7 mouse cellular contexts compared by ENCODE assay signal in genomic region chr9:34488700-34489315, GRCm38 (mm10). TPM values are rescaled to one million over a fixed set of nuclear protein-coding genes. Genes with fewer than 3 reads are reported as not detected.
DNase-seq lines count a peak whose midpoint lies in the region; ATAC-seq and TF ChIP-seq lines count a peak whose summit lies in the region.

No protein-coding gene starts in this region.

- no peak for TF ChIP-seq CTCF in brain, embryonic 14.5 days (IDR thresholded peaks at IDR 0.05; ENCODE audit: borderline replicate concordance, extremely low read depth, insufficient read depth, insufficient read length)
- no peak for TF ChIP-seq CTCF in kidney, adult 2 months (conservative IDR thresholded peaks at IDR 0.05; ENCODE audit: insufficient read depth, insufficient read length, low read depth, low read length)

- peak overlapping the region; percentile 73 for H3K9ac ChIP-seq in embryonic facial prominence, embryonic 13.5 days
- peak overlapping the region; percentile 45 for H3K9ac ChIP-seq in limb, embryonic 11.5 days (ENCODE audit: low read length)
- peak overlapping the region; percentile 66 for H3K9ac ChIP-seq in midbrain, embryonic 14.5 days (replicated peaks; ENCODE audit: low read length)

- TF ChIP-seq POLR2A in brain, embryonic 14.5 days (IDR thresholded peaks at IDR 0.05; ENCODE audit: borderline replicate concordance, extremely low read depth, insufficient read depth, insufficient read length, poor library complexity, severe bottlenecking), result no peak
- no peak for TF ChIP-seq POLR2A in kidney, adult 2 months (IDR thresholded peaks at IDR 0.05; ENCODE audit: low read depth, low read length)

- H3K27me3 ChIP-seq in embryonic facial prominence, embryonic 13.5 days, result peaks cover 78% of the 10 kb centered on the region
- 0 out of 2 replicates have a peak, but pooled peaks cover 1% of the 10 kb centered on the region for H3K27me3 ChIP-seq in kidney, adult 2 months (replicated peaks; ENCODE audit: control insufficient read depth, insufficient read depth, low read length)
- peaks cover 39% of the 10 kb centered on the region for H3K27me3 ChIP-seq in limb, embryonic 11.5 days (ENCODE audit: control insufficient read depth, insufficient read depth, low read length)
- peaks cover 9% of the 10 kb centered on the region; the same call in 1 of the 2 replicates for H3K27me3 ChIP-seq in midbrain, embryonic 14.5 days (ENCODE audit: control insufficient read depth, insufficient read depth, low read length)

- peaks cover 26% of the 10 kb centered on the region for H3K4me1 ChIP-seq in embryonic facial prominence, embryonic 13.5 days
- no peaks in the 10 kb centered on the region for H3K4me1 ChIP-seq in kidney, adult 2 months (ENCODE audit: control insufficient read depth, insufficient read depth, low read length)
- 0 out of 2 replicates have a peak, but pooled peaks cover 4% of the 10 kb centered on the region for H3K4me1 ChIP-seq in limb, embryonic 11.5 days (ENCODE audit: control insufficient read depth, insufficient read depth, low read length)
- H3K4me1 ChIP-seq in midbrain, embryonic 14.5 days (ENCODE audit: control insufficient read depth, insufficient read depth, low read length), result peaks cover 16% of the 10 kb centered on the region; the same call in 1 of the 2 replicates

- H3K27ac ChIP-seq in embryonic facial prominence, embryonic 13.5 days, result no peak overlapping the region
- no peak overlapping the region for H3K27ac ChIP-seq in kidney, adult 2 months (ENCODE audit: insufficient read depth, low read depth, low read length)
- no peak overlapping the region for H3K27ac ChIP-seq in limb, embryonic 11.5 days (replicated peaks; ENCODE audit: low read depth, low read length)
- H3K27ac ChIP-seq in midbrain, embryonic 14.5 days (replicated peaks; ENCODE audit: low read depth, low read length), result peak overlapping the region; percentile 68

- peak; percentile 95 for DNase-seq in brain, embryonic 14.5 days (ENCODE audit: low read depth)
- DNase-seq in heart, adult 8-10 months (ENCODE audit: low spot score), result peak; percentile 20
- peak; percentile 33 for DNase-seq in kidney, adult 2 months
- peak; percentile 76 for DNase-seq in limb, embryonic 11.5 days (ENCODE audit: low spot score)
- DNase-seq in midbrain, embryonic 14.5 days, result peak; percentile 90
- DNase-seq in telencephalon, adult 2 months (ENCODE audit: low read depth, low spot score), result peak; percentile 73

- H3K9me3 ChIP-seq in embryonic facial prominence, embryonic 13.5 days, result no peaks in the 10 kb centered on the region
- no peaks in the 10 kb centered on the region for H3K9me3 ChIP-seq in limb, embryonic 11.5 days (ENCODE audit: control insufficient read depth, low read length)
- H3K9me3 ChIP-seq in midbrain, embryonic 14.5 days (ENCODE audit: control insufficient read depth, low read length), result no peaks in the 10 kb centered on the region

- peak overlapping the region; percentile 64 for H3K4me3 ChIP-seq in embryonic facial prominence, embryonic 13.5 days
- H3K4me3 ChIP-seq in kidney, adult 2 months (ENCODE audit: insufficient read depth, low read depth, low read length), result peak overlapping the region; percentile 50
- H3K4me3 ChIP-seq in limb, embryonic 11.5 days (ENCODE audit: low read depth, low read length), result peak overlapping the region; percentile 64
- H3K4me3 ChIP-seq in midbrain, embryonic 14.5 days (replicated peaks; ENCODE audit: low read depth, low read length), result peak overlapping the region; percentile 67

- H3K36me3 ChIP-seq in embryonic facial prominence, embryonic 13.5 days, result no peaks in the 10 kb centered on the region
- no peaks in the 10 kb centered on the region for H3K36me3 ChIP-seq in kidney, adult 2 months (ENCODE audit: control insufficient read depth, insufficient read depth, low read length)
- no peaks in the 10 kb centered on the region for H3K36me3 ChIP-seq in limb, embryonic 11.5 days (ENCODE audit: control insufficient read depth, insufficient read depth, low read length)
- no peaks in the 10 kb centered on the region for H3K36me3 ChIP-seq in midbrain, embryonic 14.5 days (ENCODE audit: control insufficient read depth, insufficient read depth, low read length)

- WGBS in embryonic facial prominence, embryonic 13.5 days, result under 1% methylated on average over 53 of the region's 53 CpGs
- under 1% methylated on average over 53 of the region's 53 CpGs for WGBS in kidney, adult 2 months
- under 1% methylated on average over 53 of the region's 53 CpGs for WGBS in limb, embryonic 11.5 days
- 0% methylated on average over 47 of the region's 53 CpGs for WGBS in midbrain, embryonic 14.5 days

- peak overlapping the region; percentile 88 for H3K4me2 ChIP-seq in embryonic facial prominence, embryonic 13.5 days
- H3K4me2 ChIP-seq in limb, embryonic 11.5 days (ENCODE audit: low read depth, severe bottlenecking), result peak overlapping the region; percentile 88
- H3K4me2 ChIP-seq in midbrain, embryonic 14.5 days (ENCODE audit: low read length), result peak overlapping the region; percentile 79

- ATAC-seq in embryonic facial prominence, embryonic 13.5 days (ENCODE audit: insufficient number of reproducible peaks, insufficient read depth, low FRiP score, low TSS enrichment, low read depth), result no peak
- ATAC-seq in limb, embryonic 11.5 days (ENCODE audit: insufficient number of reproducible peaks, low FRiP score, low TSS enrichment, low read depth), result 0 out of 2 replicates have a peak, but pooled peaks have one; percentile 59
- ATAC-seq in midbrain, embryonic 14.5 days (ENCODE audit: low FRiP score, low TSS enrichment), result peak; percentile 73

RNA-seq across cellular contexts. Expression of gene Kirrel3, which starts 3.1 kb away (rescaled TPM):
- 20.9 and 33.3 TPM in 2 replicates for polyA plus RNA-seq in brain, embryonic 14.5 days (2012; rRNA removed)
- polyA plus RNA-seq in embryonic facial prominence, embryonic 13.5 days (2015; fragmentation: Nextera tagmentation; extraction: Ambion mirVana), result 6.9 and 7.9 TPM in 2 replicates
- total RNA-seq in heart, adult 8-10 months (2022), result under 1 TPM; 0.33 to 0.69 (median 0.54) TPM
- polyA plus RNA-seq in kidney, adult 2 months (2012; rRNA removed), result 0.47 and 0.75 TPM in 2 replicates
- 2.4 and 2.6 TPM in 2 replicates for polyA plus RNA-seq in limb, embryonic 11.5 days (2014; fragmentation: Nextera tagmentation; extraction: Ambion mirVana)
- polyA plus RNA-seq in midbrain, embryonic 14.5 days (2014; fragmentation: Nextera tagmentation; extraction: Ambion mirVana), result 34.2 and 44.5 TPM in 2 replicates

Comparison
In these comparisons a context has a peak if more than half of its experiments do, and no peak if none do; other contexts are left out.
1. DNase-seq: peak in every context shown above with its lines; median percentile 95 in brain, embryonic 14.5 days; 90 in midbrain, embryonic 14.5 days; 76 in limb, embryonic 11.5 days; 73 in telencephalon, adult 2 months; 33 in kidney, adult 2 months; 20 in heart, adult 8-10 months.